Mouse (Mus musculus) adrenal gland, postnatal 25 days (tissue): ENCODE results near the gene Dand5. TPM values are rescaled to one million over a fixed set of nuclear protein-coding genes. Genes with fewer than 3 reads are reported as not detected.

Source experiments
- DNase-seq: peaks from one replicate; pipeline ENCODE4 v3.0.0; 2021; ENCODE audit warnings: mixed read lengths
- total RNA-seq: library from RNA; stranded (reverse); gene quantifications from 2 replicates; pipeline ENCODE4 v1.2.3, GENCODE M21; 2021

Gene Dand5
- total RNA-seq, 1 experiment from 2014 or later = 11.2 TPM

GRCm38 (mm10) chr8:84799999-84800831 lies 22.4 kb downstream of the Dand5 start, which contains the start of gene Nfix:
TSS of gene Nfix (minus strand) at chr8:84800344.
- peak; percentile 79 for DNase-seq

- peak; percentile 76 for DNase-seq
Observed at GRCm38 (mm10) chr8:84799136-84799931, 23.3 kb downstream of the Dand5 start.

- no peak for DNase-seq
Observed at GRCm38 (mm10) chr8:84798446-84799135, 24.0 kb downstream of the Dand5 start.

GRCm38 (mm10) chr8:84797971-84798370 lies 24.7 kb downstream of the Dand5 start:
- no peak for DNase-seq

GRCm38 (mm10) chr8:84797256-84797797 lies 25.3 kb downstream of the Dand5 start:
- no peak for DNase-seq

- no peak for DNase-seq
Observed at GRCm38 (mm10) chr8:84794486-84794885, 28.1 kb downstream of the Dand5 start.

- DNase-seq = no peak
Observed at GRCm38 (mm10) chr8:84793791-84794485, 28.7 kb downstream of the Dand5 start.

GRCm38 (mm10) chr8:84793134-84793533 lies 29.5 kb downstream of the Dand5 start:
- no peak for DNase-seq

- no peak for DNase-seq
Observed at GRCm38 (mm10) chr8:84792429-84792947, 30.1 kb downstream of the Dand5 start.

- no peak for DNase-seq
Observed at GRCm38 (mm10) chr8:84790537-84790936, 32.1 kb downstream of the Dand5 start.

GRCm38 (mm10) chr8:84789855-84790486 lies 32.7 kb downstream of the Dand5 start:
- peak; percentile 53 for DNase-seq

GRCm38 (mm10) chr8:84789345-84789744 lies 33.3 kb downstream of the Dand5 start:
- no peak for DNase-seq

GRCm38 (mm10) chr8:84788896-84789295 lies 33.7 kb downstream of the Dand5 start:
- DNase-seq = peak; percentile 56

- DNase-seq = no peak
Observed at GRCm38 (mm10) chr8:84787523-84788302, 34.9 kb downstream of the Dand5 start.

GRCm38 (mm10) chr8:84786801-84787467 lies 35.7 kb downstream of the Dand5 start:
- no peak for DNase-seq

GRCm38 (mm10) chr8:84785756-84786677 lies 36.6 kb downstream of the Dand5 start:
- peak; percentile 37 for DNase-seq

GRCm38 (mm10) chr8:84785506-84785755 lies 37.2 kb downstream of the Dand5 start:
- no peak for DNase-seq

GRCm38 (mm10) chr8:84784681-84785505 lies 37.7 kb downstream of the Dand5 start:
- no peak for DNase-seq
